Mouse (Mus musculus) ES-Bruce4 (cell line): ENCODE data around the gene Ccl20. TPM values are rescaled to one million over a fixed set of nuclear protein-coding genes. Genes with fewer than 3 reads are reported as not detected.

ENCODE experiments used
- H3K27ac ChIP-seq: 2 replicates; pipeline ENCODE4 v1.5.1; 2012; ENCODE audit warnings: low read length, inconsistent platforms; ENCODE audit not compliant: insufficient read depth
- H3K27me3 ChIP-seq: 2 replicates; pipeline ENCODE4 v1.6.1; 2012; ENCODE audit warnings: mild to moderate bottlenecking, low read length, inconsistent platforms; ENCODE audit not compliant: control insufficient read depth, poor library complexity, insufficient read depth, severe bottlenecking
- H3K36me3 ChIP-seq: 2 replicates; pipeline ENCODE4 v1.6.1; 2012; ENCODE audit warnings: inconsistent platforms, mild to moderate bottlenecking, low read length, moderate library complexity; ENCODE audit not compliant: control insufficient read depth, poor library complexity, insufficient read depth, severe bottlenecking
- H3K4me1 ChIP-seq: one replicate; pipeline ENCODE4 v1.8.1; 2011; ENCODE audit warnings: low read length; ENCODE audit not compliant: control insufficient read depth, insufficient read depth
- H3K4me3 ChIP-seq: 2 replicates; pipeline ENCODE4 v1.5.1; 2011; ENCODE audit warnings: low read depth, mild to moderate bottlenecking, low read length
- H3K9ac ChIP-seq: 2 replicates; pipeline ENCODE4 v1.6.1; 2012; ENCODE audit warnings: low read depth, mild to moderate bottlenecking, inconsistent platforms; ENCODE audit not compliant: poor library complexity, severe bottlenecking
- H3K9me3 ChIP-seq: replicated peaks from 2 replicates; pipeline ENCODE4 v1.6.1; 2012; ENCODE audit warnings: mild to moderate bottlenecking, low read length, inconsistent platforms; ENCODE audit not compliant: control insufficient read depth, poor library complexity, insufficient read depth, severe bottlenecking
- CTCF ChIP-seq: IDR thresholded peaks from one replicate; pipeline ENCODE4 v1.8.1; 2011; ENCODE audit warnings: low read depth, low read length
- EP300 ChIP-seq: IDR thresholded peaks from 2 replicates; pipeline ENCODE4 v1.6.1; 2011; ENCODE audit warnings: low read depth, low read length; ENCODE audit not compliant: insufficient read depth
- POLR2A ChIP-seq: IDR thresholded peaks from one replicate; pipeline ENCODE4 v1.8.1; 2011; ENCODE audit warnings: low read length; ENCODE audit not compliant: insufficient read depth
- polyA plus RNA-seq: library from polyadenylated mRNA; stranded (reverse); fragments of >200 nt; gene quantifications from 2 replicates; pipeline ENCODE4 v1.2.4, GENCODE M21; 2011; ENCODE audit warnings: low read depth; ENCODE audit not compliant: missing spikeins, insufficient read depth, insufficient read length

Gene Ccl20
- polyA plus RNA-seq, 1 experiment, result 0.78 TPM

DNA sequence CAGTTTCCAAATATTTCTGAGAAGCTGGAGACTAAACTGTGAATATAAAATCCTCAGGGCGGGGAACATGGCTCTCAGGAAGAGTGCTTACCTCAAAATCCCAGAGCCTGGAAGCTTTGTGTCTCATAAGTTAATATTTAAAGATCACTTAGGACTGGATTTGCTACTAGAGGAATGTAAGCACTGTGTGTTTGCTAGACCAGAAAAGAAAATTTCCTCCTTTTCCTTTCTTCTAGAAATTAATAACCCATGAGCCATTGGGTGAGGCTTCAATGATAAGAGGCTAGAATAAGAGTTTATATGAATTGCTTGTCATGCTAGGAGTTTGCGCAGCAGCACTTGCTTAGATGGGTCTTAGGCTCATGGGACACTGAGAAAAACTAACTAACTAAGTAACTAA, 31.8 kb upstream of the Ccl20 start:
- no peaks in the 10 kb centered on the region for H3K9me3 ChIP-seq
- H3K36me3 ChIP-seq, result no peaks in the 10 kb centered on the region
- TF ChIP-seq POLR2A (no peak), EP300 (no peak), CTCF (no peak)
- no peaks in the 10 kb centered on the region for H3K4me1 ChIP-seq
- no peak overlapping the region for H3K4me3 ChIP-seq
- no peak overlapping the region for H3K27ac ChIP-seq
- no peaks in the 10 kb centered on the region; the same call in 1 of the 2 replicates for H3K27me3 ChIP-seq
- H3K9ac ChIP-seq, result no peak overlapping the region

DNA sequence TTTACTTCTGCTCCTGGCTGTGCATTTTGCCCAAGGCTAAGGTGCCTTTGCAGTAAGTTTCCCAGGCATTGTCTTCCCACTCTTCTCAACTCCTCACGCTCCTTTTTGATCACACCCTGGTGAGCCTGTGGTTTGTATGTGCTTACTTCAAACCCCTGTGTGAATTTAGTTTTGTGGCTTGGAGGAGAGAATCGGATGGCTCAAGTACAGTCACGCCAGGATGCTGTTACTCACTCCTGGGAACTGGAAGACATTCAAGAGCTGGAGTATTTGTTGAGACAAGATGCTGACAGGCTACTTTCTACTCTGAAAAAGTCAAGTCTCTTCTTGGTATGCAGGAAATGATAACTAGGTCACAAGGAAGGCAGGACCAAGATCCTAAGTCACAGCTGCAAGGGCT, 25.3 kb upstream of the Ccl20 start:
- TF ChIP-seq EP300 (no peak), POLR2A (no peak)
- Histone ChIP-seq H3K27me3 (peaks cover 1% of the 10 kb centered on the region; the same call in 1 of the 2 replicates), H3K4me1 (no peaks in the 10 kb centered on the region), H3K4me3 (no peak overlapping the region), H3K27ac (no peak overlapping the region), H3K36me3 (no peaks in the 10 kb centered on the region), H3K9ac (no peak overlapping the region), H3K9me3 (no peaks in the 10 kb centered on the region)

DNA sequence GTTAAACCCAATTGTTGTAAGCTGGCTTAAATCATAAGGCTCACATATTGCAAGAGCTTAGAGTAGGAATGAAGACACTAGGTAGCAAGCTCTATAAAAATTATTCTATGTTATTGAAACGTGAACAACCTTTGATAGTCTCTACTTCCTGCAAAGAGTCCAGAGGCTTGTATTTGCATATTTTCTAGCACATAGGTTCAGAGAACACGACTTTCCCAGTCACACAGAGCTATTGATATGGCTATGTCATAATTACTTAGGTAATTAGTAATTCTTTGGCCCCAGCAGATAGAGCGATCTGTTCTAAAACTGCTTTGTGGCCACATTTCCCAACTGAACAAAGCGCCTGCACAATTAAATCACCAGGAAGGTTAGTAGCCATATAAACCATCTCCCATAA, 19.6 kb upstream of the Ccl20 start:
- no peaks in the 10 kb centered on the region for H3K4me1 ChIP-seq
- H3K4me3 ChIP-seq, result no peak overlapping the region
- no peak for TF ChIP-seq EP300
- no peak for TF ChIP-seq POLR2A
- no peak for TF ChIP-seq CTCF
- no peaks in the 10 kb centered on the region for H3K36me3 ChIP-seq
- no peaks in the 10 kb centered on the region for H3K9me3 ChIP-seq
- H3K9ac ChIP-seq, result no peak overlapping the region
- H3K27ac ChIP-seq, result no peak overlapping the region
- peaks cover 1% of the 10 kb centered on the region; the same call in 1 of the 2 replicates for H3K27me3 ChIP-seq

DNA sequence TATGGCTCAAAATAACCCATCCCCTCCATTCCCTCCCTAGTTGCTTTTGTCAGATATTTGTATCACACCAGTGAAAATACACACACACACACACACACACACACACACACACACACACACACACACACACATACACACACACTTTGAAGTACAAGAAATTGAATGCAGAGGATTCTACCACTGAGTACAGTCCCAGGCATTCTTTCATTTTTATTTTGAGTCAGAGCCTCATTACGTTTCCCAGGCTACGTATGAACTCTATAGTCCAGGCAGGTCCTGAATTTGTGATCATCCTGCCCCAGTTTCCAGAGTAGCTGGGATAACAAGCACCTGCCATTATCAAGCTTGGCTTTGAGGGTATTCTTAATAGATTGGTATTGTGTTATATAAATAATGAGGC, 17.4 kb upstream of the Ccl20 start:
- no peak for TF ChIP-seq POLR2A
- no peak for TF ChIP-seq EP300
- no peak for TF ChIP-seq CTCF
- Histone ChIP-seq H3K9me3 (no peaks in the 10 kb centered on the region), H3K9ac (no peak overlapping the region), H3K4me1 (no peaks in the 10 kb centered on the region), H3K27ac (no peak overlapping the region), H3K36me3 (no peaks in the 10 kb centered on the region), H3K4me3 (no peak overlapping the region), H3K27me3 (no peaks in the 10 kb centered on the region)

DNA sequence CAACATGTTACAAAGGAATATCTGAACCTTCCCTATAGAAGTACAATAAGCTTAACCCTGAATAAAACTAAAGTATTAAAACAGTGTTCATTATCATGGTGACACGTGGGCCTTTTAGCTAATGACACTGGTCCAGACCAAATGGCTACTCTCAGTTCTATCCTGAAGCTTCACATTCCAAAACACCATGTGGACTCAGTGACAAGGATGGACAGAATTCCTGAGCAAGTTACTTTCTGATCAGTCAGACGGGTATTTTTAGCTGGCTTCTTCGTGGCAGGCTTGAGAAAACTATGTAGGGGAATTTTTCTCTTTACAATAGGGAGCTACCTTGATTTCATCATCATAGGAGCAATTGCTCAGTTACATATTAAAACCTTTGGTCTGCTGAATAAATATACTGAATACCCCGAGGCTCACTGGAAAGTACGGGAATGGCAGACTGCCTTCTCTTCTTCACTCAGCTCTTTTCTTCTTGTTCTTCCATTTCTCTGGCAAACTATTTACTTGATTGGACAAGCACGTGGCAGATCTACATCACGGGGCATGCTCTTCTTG, 16.9 kb upstream of the Ccl20 start:
- H3K9ac ChIP-seq, result no peak overlapping the region
- no peaks in the 10 kb centered on the region for H3K36me3 ChIP-seq
- no peak overlapping the region for H3K4me3 ChIP-seq
- H3K27me3 ChIP-seq, result no peaks in the 10 kb centered on the region
- H3K9me3 ChIP-seq, result no peaks in the 10 kb centered on the region
- TF ChIP-seq CTCF, result no peak
- no peak for TF ChIP-seq EP300
- no peak for TF ChIP-seq POLR2A
- no peaks in the 10 kb centered on the region for H3K4me1 ChIP-seq
- H3K27ac ChIP-seq, result no peak overlapping the region

DNA sequence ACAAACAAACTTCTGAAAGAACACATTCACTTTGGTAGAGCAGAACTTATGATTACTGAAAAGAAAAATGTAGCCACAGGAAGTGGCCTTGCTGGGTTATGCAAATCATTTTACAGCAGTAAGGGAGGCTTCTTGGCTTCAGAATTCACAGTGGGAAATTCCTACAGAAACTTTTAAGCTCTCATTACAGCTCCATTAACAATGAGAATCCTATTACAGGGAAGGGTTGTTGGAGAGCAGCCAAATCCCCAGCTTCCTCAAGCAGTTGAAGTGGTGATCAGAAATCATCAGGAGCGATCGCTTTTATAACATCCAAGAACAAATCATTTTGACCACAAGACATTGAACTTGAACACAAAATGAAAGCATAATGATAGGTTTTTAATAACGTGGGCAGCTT, 14.7 kb upstream of the Ccl20 start:
- Histone ChIP-seq H3K9ac (no peak overlapping the region), H3K27ac (no peak overlapping the region), H3K36me3 (no peaks in the 10 kb centered on the region), H3K9me3 (no peaks in the 10 kb centered on the region), H3K27me3 (no peaks in the 10 kb centered on the region), H3K4me1 (no peaks in the 10 kb centered on the region), H3K4me3 (no peak overlapping the region)
- TF ChIP-seq EP300 (no peak), CTCF (no peak), POLR2A (no peak)
